Mouse (Mus musculus): Measurements from ENCODE around the gene Kcnh3. TPM values are rescaled to one million over a fixed set of nuclear protein-coding genes. Genes with fewer than 3 reads are reported as not detected.

The Kcnh3 gene
- 0.17 and 0.42 TPM in 2 replicates for polyA plus RNA-seq (2012; rRNA removed)

DNA sequence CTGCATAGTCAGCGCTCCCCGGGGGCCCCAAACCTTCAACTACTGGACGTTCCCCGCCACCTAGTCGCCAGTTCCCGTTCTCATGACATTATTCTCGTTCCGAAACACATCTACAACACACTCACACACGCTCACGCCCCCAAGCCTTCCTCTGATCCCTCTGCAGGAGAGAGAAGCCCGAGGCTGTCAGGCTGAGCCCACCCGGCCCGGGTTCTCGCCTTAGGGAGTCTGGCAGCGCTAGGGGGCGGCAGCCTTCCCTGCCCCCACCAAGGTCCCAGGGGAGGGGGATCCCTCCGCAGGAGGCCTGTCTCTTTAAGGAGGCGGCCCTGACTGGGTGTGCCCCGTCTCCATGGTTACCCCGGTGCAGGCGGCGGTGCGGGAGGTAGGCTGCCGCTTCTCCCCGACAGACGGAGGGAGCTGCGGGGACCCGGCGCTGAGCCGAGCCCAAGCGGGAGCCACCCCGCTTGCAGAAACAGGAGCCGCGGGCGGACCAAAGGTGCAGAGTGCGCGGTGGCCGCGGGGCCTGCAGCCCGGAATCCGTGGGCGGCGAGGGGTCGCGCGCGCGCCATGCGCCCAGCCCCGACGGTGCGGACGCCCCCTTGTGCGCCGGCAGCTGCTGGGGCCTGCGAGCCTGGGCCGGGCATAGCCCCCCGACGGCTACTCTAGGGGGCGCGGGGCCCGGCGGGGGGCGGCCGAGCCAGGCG, at the start of gene Kcnh3:
Kcnh3 (plus strand) TSS at position 654 of the 704 bp plus-strand sequence.

DNA sequence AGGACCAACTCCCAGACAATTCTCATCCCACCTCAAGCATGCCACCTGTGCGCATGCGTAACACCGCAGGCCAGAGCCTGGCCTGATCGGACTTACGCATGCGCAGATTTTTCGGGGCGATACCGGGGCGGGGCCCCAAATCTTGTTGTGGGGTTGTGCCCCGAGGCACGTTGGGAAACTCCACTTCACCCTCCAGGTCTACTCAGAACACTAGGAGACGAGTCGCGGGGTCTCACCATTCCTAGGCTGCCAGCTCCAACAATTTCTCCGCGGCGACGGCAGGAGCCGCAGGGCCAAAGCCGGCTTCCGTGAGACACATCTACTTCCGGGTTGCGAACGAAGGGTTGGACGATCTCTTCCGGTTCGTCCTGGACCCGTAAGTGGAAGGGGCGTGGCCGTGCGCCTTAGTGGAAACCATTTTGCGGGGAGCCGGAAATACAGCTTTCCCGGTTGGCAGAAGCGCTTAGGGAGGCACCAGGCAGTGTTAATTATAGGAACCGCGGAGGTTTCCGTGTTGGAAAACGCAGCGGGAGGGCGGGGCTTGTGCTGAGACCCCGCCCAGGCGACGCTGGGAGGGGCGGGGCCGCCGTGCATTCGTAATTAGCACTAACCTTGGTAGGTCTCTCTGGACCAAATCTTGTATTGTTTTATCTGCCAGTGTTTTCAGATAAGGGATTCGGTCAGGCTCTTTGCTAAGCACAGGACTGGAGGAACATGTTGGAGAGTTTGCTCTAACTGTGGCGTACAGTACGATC, 27.1 kb downstream of the Kcnh3 start, which contains the start of gene Mcrs1:
Mcrs1 (minus strand) TSS at position 336 of the 755 bp plus-strand sequence.

Other genes with a start within 250 kb of the Kcnh3 start
- 112 and 136 TPM in 2 replicates for gene Tuba1c, start 195.0 kb upstream of the Kcnh3 start, polyA plus RNA-seq (2012; rRNA removed)
- gene Prph, start 169.7 kb upstream of the Kcnh3 start, polyA plus RNA-seq (2012; rRNA removed): 20.1 and 28.7 TPM in 2 replicates
- 40.3 and 43.9 TPM in 2 replicates for gene Troap, start 150.3 kb upstream of the Kcnh3 start, polyA plus RNA-seq (2012; rRNA removed)
- 8.0 and 12.4 TPM in 2 replicates for gene C1ql4, start 137.0 kb upstream of the Kcnh3 start, polyA plus RNA-seq (2012; rRNA removed)
- gene Dnajc22, start 131.7 kb upstream of the Kcnh3 start, polyA plus RNA-seq (2012; rRNA removed): 2.5 and 3.1 TPM in 2 replicates
- 58.7 and 72.5 TPM in 2 replicates for gene Spats2, start 98.9 kb upstream of the Kcnh3 start, polyA plus RNA-seq (2012; rRNA removed)
- 99.3 and 108 TPM in 2 replicates for gene Mcrs1, start 27.1 kb downstream of the Kcnh3 start, polyA plus RNA-seq (2012; rRNA removed)
- gene Prpf40b, start 70.2 kb downstream of the Kcnh3 start, polyA plus RNA-seq (2012; rRNA removed): 131 and 172 TPM in 2 replicates
- 0.25 and 0.29 TPM in 2 replicates for gene Fam186b, start 71.0 kb downstream of the Kcnh3 start, polyA plus RNA-seq (2012; rRNA removed)
- 32.4 and 37.7 TPM in 2 replicates for gene Fmnl3, start 145.6 kb downstream of the Kcnh3 start, polyA plus RNA-seq (2012; rRNA removed)
- gene Tmbim6, start 168.0 kb downstream of the Kcnh3 start, polyA plus RNA-seq (2012; rRNA removed): 132 and 154 TPM in 2 replicates
- gene Nckap5l, start 232.9 kb downstream of the Kcnh3 start, polyA plus RNA-seq (2012; rRNA removed): 18.4 and 28.9 TPM in 2 replicates
- gene Bcdin3d, start 249.9 kb downstream of the Kcnh3 start, polyA plus RNA-seq (2012; rRNA removed): 12.3 and 14.4 TPM in 2 replicates

All from central nervous system, embryonic 11.5 days (tissue).